Mouse (Mus musculus) brain, embryonic 14.5 days (tissue): ENCODE results near the gene Pfkp.

Experiments
- CTCF ChIP-seq: fragments of 200-500 bp; IDR thresholded peaks from 2 replicates; pipeline ENCODE4 v1.5.1; 2012; ENCODE audit warnings: inconsistent platforms, mild to moderate bottlenecking, moderate library complexity, borderline replicate concordance; ENCODE audit not compliant: insufficient read depth, insufficient read length; ENCODE audit errors: extremely low read depth
- POLR2A ChIP-seq: fragments of 200-500 bp; IDR thresholded peaks from 2 replicates; pipeline ENCODE4 v1.6.1; 2012; ENCODE audit warnings: mild to moderate bottlenecking, inconsistent platforms, borderline replicate concordance; ENCODE audit not compliant: poor library complexity, insufficient read depth, insufficient read length, severe bottlenecking; ENCODE audit errors: extremely low read depth

DNA sequence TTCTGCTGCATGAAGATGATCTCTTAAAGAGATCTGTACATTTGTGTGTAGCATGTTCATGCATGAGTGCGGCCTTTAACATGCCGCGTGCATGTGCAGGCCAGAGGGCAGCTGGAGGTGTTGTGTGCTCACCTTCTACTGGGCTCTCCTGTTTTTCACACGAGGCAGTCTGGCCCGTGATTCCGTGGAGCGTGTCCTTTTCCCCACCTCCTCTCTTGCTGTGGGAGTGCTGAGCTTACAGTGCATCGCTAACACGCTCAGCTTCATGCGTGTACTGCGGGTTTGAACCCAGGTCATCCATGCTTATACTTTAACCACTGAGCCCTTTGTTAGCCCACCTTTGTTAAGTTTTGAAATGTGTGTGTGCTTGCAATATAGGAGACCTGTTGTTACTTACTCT, 92.9 kb downstream of the Pfkp start:
- TF ChIP-seq CTCF (no peak), POLR2A (no peak)
